Mouse (Mus musculus): ENCODE data around the gene Anapc15-ps. TPM values are rescaled to one million over a fixed set of nuclear protein-coding genes. Genes with fewer than 3 reads are reported as not detected.

Anapc15-ps gene
- polyA plus RNA-seq (2015; fragmentation: Nextera tagmentation; extraction: Ambion mirVana): not detected in 2 replicates

DNA sequence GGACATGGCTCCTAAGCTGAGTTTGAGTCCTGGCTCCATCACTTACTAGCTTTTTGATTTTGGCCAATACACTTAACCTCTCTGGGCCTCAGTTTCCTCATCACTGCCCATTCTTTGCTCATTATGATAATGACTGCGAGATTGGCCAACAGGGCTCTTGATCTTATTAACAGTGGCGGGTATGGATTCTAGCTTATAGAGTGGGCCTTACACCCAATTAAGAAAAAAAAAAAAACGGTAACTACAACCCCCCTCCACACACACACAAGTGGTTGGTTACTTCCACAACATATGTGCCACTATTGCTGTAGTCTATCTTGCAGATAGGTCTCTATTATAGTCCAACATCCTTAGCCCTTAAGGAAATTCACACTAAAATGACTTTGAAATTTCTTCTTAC, at the start of gene Anapc15-ps:
Anapc15-ps (minus strand) TSS at position 101 of the 400 bp plus-strand sequence.
- Histone ChIP-seq H3K4me2 (replicated peaks) (no peak within 1 kb of the TSS), H3K27me3 (no peaks in the 10 kb centered on the region), H3K36me3 (no peaks in the 10 kb centered on the region), H3K4me3 (no peak within 1 kb of the TSS), H3K27ac (replicated peaks) (no peak within 1 kb of the TSS), H3K9ac (replicated peaks) (no peak within 1 kb of the TSS), H3K9me3 (no peaks in the 10 kb centered on the region), H3K4me1 (0 out of 2 replicates have a peak, but pooled peaks cover 3% of the 10 kb centered on the region)
- WGBS: over 99% methylated on average over 3 of the region's 3 CpGs
- ATAC-seq (replicated peaks): no peak

DNA sequence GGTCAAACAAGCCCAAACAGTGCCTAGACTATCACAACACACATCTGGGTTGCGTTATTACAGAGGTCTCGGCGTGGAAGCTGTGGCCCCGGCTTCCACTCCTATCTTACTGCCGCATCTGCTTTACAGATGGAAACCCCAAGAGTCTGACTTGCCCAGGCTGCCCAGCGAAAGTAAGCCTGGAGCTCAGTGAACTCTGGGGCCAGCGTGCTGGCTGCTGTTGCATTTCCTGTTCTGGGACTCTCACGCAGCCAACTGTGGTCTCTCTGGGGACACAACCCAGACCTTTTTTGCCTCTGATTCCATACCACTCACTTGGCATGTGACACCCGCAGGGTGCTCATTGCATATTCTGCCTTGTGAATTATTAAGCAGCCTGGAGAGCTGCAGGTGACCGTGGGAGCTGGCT, 49.0 kb upstream of the Anapc15-ps start:
- H3K9ac ChIP-seq (replicated peaks): no peak overlapping the region
- 0 out of 2 replicates have a peak, but pooled peaks cover 4% of the 10 kb centered on the region for H3K4me1 ChIP-seq
- H3K27me3 ChIP-seq: no peaks in the 10 kb centered on the region
- H3K4me3 ChIP-seq: no peak overlapping the region
- no peak overlapping the region for H3K27ac ChIP-seq (replicated peaks)
- no peaks in the 10 kb centered on the region for H3K36me3 ChIP-seq
- WGBS: 92% methylated on average over 10 of the region's 10 CpGs
- no peaks in the 10 kb centered on the region for H3K9me3 ChIP-seq
- no peak for ATAC-seq (replicated peaks)
- H3K4me2 ChIP-seq (replicated peaks): no peak overlapping the region

DNA sequence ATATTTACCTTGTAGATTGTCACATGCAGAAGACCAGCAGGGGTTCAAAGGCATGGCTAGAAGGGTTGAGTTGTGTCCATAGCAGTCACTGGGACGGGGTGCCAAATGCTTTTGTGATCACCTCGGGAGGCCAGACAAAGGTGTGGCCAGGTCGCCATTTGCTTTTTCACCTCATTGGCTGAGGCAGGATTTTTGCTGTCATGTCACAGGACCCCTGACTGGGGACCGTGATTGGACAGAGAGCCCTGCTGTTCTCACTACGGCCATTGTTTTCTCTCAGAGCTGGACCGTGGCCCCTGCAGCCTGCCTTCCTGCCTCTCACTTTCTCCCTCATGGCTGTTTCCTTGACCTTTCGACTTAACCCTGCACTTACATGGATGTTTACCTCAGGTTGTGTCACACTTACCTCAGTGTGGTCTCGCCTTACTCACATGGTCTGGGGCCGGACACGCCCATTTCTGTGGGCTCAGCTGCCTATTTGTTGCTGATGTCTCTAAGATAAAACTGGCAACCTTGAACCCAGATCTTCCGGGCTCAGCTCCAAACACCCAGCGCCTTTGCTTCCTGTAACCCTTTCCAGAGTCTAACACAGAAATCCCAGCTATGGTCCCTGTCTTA, 47.0 kb upstream of the Anapc15-ps start:
- Histone ChIP-seq H3K27me3 (no peaks in the 10 kb centered on the region), H3K4me3 (no peak overlapping the region), H3K36me3 (no peaks in the 10 kb centered on the region), H3K4me2 (replicated peaks) (no peak overlapping the region), H3K27ac (replicated peaks) (no peak overlapping the region), H3K9me3 (no peaks in the 10 kb centered on the region), H3K9ac (replicated peaks) (no peak overlapping the region), H3K4me1 (no peaks in the 10 kb centered on the region)
- no peak for ATAC-seq (replicated peaks)
- WGBS: 84% methylated on average over 12 of the region's 12 CpGs

DNA sequence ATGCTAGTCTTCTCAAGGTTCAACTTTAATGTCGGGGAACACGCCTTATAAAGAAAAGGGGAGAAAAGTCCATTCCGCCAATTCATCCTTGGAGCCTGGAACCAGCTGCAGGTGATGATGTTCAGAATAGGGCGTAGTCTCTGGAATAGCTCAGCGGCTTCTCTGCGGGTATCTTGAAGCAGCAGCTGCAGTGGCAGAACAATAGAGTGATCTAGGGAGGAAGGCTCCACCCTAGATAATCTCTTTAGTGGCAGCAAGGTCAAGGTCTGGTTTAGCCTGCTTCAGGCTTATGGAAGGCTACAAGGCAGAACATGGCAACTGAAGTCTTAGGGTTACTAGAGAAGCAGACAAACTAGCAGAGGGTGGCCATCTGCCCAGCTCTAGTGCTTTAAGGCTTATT, 46.2 kb upstream of the Anapc15-ps start:
- H3K9ac ChIP-seq (replicated peaks): no peak overlapping the region
- no peaks in the 10 kb centered on the region for H3K36me3 ChIP-seq
- no peaks in the 10 kb centered on the region for H3K27me3 ChIP-seq
- H3K4me3 ChIP-seq: no peak overlapping the region
- 91% methylated on average over 6 of the region's 6 CpGs for WGBS
- ATAC-seq (replicated peaks): no peak
- no peak overlapping the region for H3K27ac ChIP-seq (replicated peaks)
- H3K4me2 ChIP-seq (replicated peaks): no peak overlapping the region
- no peaks in the 10 kb centered on the region for H3K9me3 ChIP-seq
- H3K4me1 ChIP-seq: no peaks in the 10 kb centered on the region

DNA sequence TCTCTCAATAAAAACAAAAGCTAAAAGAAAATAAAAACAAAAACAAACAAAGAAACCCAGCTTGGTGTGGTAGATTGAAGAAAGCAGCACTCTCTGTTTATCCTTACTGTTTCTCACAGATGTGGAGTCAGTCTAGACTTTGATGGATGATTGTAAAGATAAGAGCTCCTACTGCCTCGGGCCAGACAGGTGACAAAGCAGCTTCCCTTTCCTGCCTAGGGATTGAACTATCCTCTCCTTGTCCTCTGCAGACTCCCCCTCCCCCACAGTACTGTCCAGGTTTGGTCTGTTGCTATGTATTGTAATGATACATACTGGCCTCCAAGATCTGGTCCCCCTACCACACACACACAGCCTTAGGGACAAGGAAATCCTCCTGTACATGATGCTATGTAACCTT, 45.5 kb upstream of the Anapc15-ps start:
- Histone ChIP-seq H3K4me2 (replicated peaks) (no peak overlapping the region), H3K4me3 (no peak overlapping the region), H3K9ac (replicated peaks) (no peak overlapping the region), H3K27me3 (no peaks in the 10 kb centered on the region), H3K4me1 (no peaks in the 10 kb centered on the region), H3K27ac (replicated peaks) (no peak overlapping the region), H3K9me3 (no peaks in the 10 kb centered on the region), H3K36me3 (no peaks in the 10 kb centered on the region)
- WGBS: 78% methylated on average over 1 of the region's 1 CpGs
- ATAC-seq (replicated peaks): no peak

DNA sequence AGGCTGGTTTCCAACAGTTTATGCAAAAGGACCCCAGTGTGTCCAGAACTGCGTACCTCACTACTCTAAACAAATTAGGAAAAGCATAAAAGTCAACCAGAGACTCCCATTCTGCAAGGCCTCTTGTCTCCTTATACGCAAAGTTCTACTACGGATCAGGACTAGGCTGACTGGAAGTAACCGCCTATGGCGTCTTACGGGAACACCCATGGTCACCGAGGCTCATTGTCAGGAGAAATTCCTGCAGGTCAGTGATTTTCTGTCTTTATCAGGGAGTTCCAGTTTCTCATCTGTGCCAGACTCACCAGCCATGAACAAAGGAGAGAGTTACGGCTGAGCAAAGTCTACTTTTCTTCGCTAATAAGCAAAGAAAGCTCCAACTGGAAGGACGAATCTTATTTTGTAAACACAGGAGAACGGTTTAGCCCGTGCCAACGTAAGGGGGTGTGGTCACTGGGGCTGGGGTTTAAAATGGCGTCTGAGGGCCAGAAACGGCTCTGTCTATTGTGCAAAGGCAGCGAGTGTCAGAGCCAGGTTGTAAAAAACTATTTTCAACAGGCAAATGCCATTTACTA, 43.9 kb upstream of the Anapc15-ps start:
- no peaks in the 10 kb centered on the region for H3K9me3 ChIP-seq
- H3K4me3 ChIP-seq: no peak overlapping the region
- no peaks in the 10 kb centered on the region for H3K27me3 ChIP-seq
- H3K27ac ChIP-seq (replicated peaks): no peak overlapping the region
- no peak overlapping the region for H3K9ac ChIP-seq (replicated peaks)
- no peaks in the 10 kb centered on the region for H3K4me1 ChIP-seq
- WGBS: 75% methylated on average over 16 of the region's 16 CpGs
- H3K4me2 ChIP-seq (replicated peaks): no peak overlapping the region
- no peak for ATAC-seq (replicated peaks)
- H3K36me3 ChIP-seq: no peaks in the 10 kb centered on the region

DNA sequence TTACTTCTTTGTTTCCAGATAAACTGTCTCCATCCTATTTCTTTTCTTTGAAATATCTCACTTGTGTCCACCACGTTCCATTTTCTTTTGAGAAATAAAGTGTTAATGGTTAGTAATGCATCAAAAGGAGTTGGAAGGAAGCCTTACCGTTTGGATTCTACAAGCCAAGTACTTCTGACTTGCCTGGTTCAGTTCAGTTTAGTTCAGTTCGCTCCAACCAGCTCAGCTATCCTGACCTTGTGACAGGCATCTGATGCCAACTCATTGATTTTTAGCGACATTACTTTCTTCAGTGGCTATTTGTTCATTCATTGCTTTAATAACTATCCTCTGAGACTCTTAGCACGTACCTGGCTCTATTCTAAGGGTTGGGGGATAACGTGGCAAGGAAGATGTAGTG, 42.4 kb upstream of the Anapc15-ps start:
- H3K9ac ChIP-seq (replicated peaks): no peak overlapping the region
- 69% methylated on average over 6 of the region's 6 CpGs for WGBS
- H3K9me3 ChIP-seq: no peaks in the 10 kb centered on the region

DNA sequence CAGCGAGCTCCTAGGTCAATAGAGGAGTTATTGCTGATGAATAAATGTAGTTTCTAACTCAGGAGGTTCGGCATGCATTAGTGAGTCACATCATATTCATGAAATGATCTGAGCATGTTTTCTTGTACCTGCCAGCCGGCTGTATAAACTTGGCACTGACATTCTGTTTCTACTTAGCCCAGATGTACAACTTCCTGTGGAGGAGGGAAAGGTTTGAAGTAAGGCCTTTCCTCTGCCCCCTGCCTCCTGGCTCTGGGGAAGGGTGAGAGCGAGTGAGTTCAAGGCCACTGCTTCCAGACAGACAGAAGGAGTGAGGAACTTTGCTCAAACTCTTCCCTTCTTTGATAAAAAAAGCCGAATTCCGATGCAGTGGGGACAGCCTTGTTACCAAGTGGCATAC, 39.0 kb upstream of the Anapc15-ps start:
- H3K9me3 ChIP-seq: no peaks in the 10 kb centered on the region
- no peak overlapping the region for H3K27ac ChIP-seq (replicated peaks)
- WGBS: 83% methylated on average over 6 of the region's 6 CpGs
- no peaks in the 10 kb centered on the region for H3K27me3 ChIP-seq
- no peaks in the 10 kb centered on the region for H3K4me1 ChIP-seq
- H3K4me2 ChIP-seq (replicated peaks): no peak overlapping the region
- no peak overlapping the region for H3K4me3 ChIP-seq
- H3K9ac ChIP-seq (replicated peaks): no peak overlapping the region
- no peak for ATAC-seq (replicated peaks)
- H3K36me3 ChIP-seq: no peaks in the 10 kb centered on the region

More for the DNA sequence above, 42.4 kb upstream of the Anapc15-ps start:
- H3K4me2 ChIP-seq (replicated peaks): no peak overlapping the region
- no peaks in the 10 kb centered on the region for H3K36me3 ChIP-seq
- H3K27ac ChIP-seq (replicated peaks): no peak overlapping the region
- no peak for ATAC-seq (replicated peaks)
- H3K27me3 ChIP-seq: no peaks in the 10 kb centered on the region
- H3K4me1 ChIP-seq: no peaks in the 10 kb centered on the region
- H3K4me3 ChIP-seq: no peak overlapping the region

DNA sequence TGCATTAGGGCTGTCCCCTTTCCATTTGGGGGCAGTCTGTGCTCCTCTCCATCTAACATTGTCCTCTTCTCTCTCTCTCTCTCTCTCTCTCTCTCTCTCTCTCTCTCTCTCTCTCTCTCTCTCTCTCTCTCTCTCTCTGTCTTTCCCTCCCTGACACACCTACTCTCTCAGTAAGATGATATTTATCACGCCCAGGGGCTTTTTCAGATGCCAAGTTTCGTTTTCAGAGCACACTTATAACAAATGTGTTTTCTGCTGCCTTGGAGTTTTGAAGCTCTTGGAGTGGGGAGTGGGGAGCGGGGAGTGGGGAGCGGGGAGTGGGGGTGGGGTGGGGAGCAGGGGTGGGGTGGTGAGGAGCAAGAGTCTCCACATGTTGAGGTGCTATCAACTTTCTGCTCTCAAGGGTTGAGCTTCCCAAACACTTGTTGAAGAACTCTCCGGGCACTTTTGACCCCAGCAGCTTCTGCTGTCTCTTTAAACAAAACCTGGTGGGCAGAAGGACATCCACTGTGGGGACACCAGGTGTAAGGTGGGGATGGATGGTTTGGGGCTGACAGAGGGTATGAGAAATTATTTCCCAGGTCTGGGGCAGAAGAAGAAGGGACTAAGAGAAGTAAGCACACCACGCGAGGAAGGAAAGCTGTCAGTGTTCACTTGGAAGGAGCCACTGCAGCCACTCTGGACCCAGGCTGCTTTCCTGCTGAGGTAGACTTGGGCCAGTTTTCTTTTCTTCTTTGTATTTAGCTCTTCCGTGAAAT, 36.8 kb upstream of the Anapc15-ps start:
- Histone ChIP-seq H3K36me3 (no peaks in the 10 kb centered on the region), H3K27ac (replicated peaks) (no peak overlapping the region), H3K4me3 (no peak overlapping the region), H3K9me3 (no peaks in the 10 kb centered on the region), H3K9ac (replicated peaks) (no peak overlapping the region), H3K27me3 (no peaks in the 10 kb centered on the region), H3K4me2 (replicated peaks) (no peak overlapping the region), H3K4me1 (no peaks in the 10 kb centered on the region)
- ATAC-seq (replicated peaks): no peak
- 61% methylated on average over 8 of the region's 8 CpGs for WGBS

DNA sequence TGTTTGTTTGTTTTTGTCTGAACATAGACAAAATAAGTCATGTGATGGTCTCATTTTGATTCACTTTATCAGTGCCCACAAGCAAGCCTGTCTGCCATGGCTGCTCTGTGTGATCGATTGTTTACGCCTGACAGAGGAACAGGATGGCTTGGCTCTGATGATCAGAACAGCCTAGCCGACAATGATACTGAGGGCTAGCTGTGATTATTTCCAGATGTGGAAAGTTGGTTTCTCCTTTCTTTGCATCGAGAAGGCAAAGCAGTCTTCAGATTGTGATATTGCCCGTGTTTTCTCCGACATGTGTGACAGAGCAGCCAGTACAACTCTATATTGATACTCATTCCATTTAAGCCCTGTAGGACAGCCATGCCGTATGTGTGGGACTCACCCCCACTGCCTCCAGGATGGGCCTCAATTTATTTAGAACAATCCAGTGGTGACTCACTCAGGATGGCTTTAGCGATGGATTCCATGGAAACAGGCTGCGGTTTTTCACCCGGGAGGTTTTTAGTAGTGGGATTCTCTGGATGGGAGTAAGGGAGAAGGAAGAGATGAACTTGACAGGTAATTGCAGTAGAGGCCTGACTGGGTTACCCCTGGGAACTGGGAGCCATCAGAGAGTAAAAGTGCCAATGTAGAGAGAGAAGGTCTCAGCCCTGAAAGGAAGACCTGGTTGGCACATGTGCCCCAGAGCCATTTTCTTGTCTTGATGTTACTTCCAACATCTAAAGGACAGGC, 36.1 kb upstream of the Anapc15-ps start:
- 86% methylated on average over 10 of the region's 10 CpGs for WGBS
- ATAC-seq (replicated peaks): no peak
- H3K36me3 ChIP-seq: no peaks in the 10 kb centered on the region
- H3K27me3 ChIP-seq: no peaks in the 10 kb centered on the region
- H3K4me3 ChIP-seq: no peak overlapping the region
- no peaks in the 10 kb centered on the region for H3K9me3 ChIP-seq
- H3K9ac ChIP-seq (replicated peaks): no peak overlapping the region
- no peak overlapping the region for H3K27ac ChIP-seq (replicated peaks)
- no peaks in the 10 kb centered on the region for H3K4me1 ChIP-seq
- no peak overlapping the region for H3K4me2 ChIP-seq (replicated peaks)

DNA sequence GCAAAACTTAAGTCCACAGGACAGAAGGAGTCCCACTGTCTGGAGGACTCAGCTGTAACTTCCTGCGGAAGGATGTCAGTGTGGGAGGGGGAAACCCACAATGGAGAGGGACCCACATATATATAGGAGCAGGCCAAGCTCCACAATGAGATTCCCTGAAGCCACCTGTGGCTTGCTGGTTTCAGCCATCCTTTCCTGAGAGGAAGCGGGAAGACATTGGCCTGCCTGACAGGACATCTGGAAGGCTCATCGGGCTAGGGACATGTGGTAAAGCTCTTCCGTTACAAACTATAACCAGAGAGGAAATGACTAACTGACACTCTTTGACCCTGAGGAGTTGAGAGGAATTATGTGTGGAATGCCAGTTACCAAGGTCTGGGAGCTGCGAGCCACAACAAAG, 34.8 kb upstream of the Anapc15-ps start:
- ATAC-seq (replicated peaks): no peak
- Histone ChIP-seq H3K4me2 (replicated peaks) (no peak overlapping the region), H3K9me3 (no peaks in the 10 kb centered on the region), H3K27me3 (no peaks in the 10 kb centered on the region), H3K36me3 (no peaks in the 10 kb centered on the region), H3K4me3 (no peak overlapping the region), H3K4me1 (no peaks in the 10 kb centered on the region), H3K9ac (replicated peaks) (no peak overlapping the region), H3K27ac (replicated peaks) (no peak overlapping the region)
- 95% methylated on average over 5 of the region's 5 CpGs for WGBS

DNA sequence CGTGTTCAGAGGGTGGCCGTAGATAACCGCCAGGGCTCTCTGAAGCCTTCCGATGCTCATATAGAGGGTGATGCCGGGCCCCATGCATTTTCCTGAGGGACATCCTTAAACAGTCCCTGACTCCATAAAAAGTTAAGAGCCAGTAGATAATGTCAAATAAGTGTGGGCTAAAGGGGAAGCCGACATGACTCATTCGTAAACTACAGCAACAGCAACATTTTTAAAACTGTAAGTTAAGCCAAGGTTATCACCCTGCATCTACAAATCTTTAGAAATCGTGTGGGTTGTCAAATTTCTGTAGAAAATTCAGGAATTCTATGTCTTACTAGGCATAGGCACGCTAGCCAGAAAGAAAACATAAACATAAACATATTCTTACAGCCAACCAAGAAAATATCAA, 33.6 kb upstream of the Anapc15-ps start:
- no peak overlapping the region for H3K4me2 ChIP-seq (replicated peaks)
- H3K4me3 ChIP-seq: no peak overlapping the region
- no peaks in the 10 kb centered on the region for H3K9me3 ChIP-seq
- H3K36me3 ChIP-seq: no peaks in the 10 kb centered on the region
- no peak for ATAC-seq (replicated peaks)
- H3K27ac ChIP-seq (replicated peaks): no peak overlapping the region
- no peaks in the 10 kb centered on the region for H3K4me1 ChIP-seq
- no peak overlapping the region for H3K9ac ChIP-seq (replicated peaks)
- H3K27me3 ChIP-seq: no peaks in the 10 kb centered on the region
- 92% methylated on average over 9 of the region's 9 CpGs for WGBS

Data from forebrain, embryonic 15.5 days (tissue).